Mouse (Mus musculus): ENCODE measurements around the gene Ccdc102a.
"Not testable (repeated sequence)": the region's sequence is repeated elsewhere in the genome, so short reads cannot be mapped to it uniquely, and the experiment has no call there.

The Ccdc102a gene

GRCm38 (mm10) chr8:94872576-94872975 lies 45.3 kb downstream of the Ccdc102a start:
- no peak for DNase-seq

- DNase-seq: no peak
These were observed 45.7 kb downstream of the Ccdc102a start for GRCm38 (mm10) chr8:94872156-94872555.

GRCm38 (mm10) chr8:94871108-94871894 lies 46.6 kb downstream of the Ccdc102a start:
- DNase-seq: peak; percentile 65

GRCm38 (mm10) chr8:94870474-94871107 lies 47.3 kb downstream of the Ccdc102a start:
- DNase-seq: peak; percentile 57

GRCm38 (mm10) chr8:94870003-94870402 lies 47.9 kb downstream of the Ccdc102a start:
- DNase-seq: no peak

GRCm38 (mm10) chr8:94869146-94869545 lies 48.8 kb downstream of the Ccdc102a start:
- DNase-seq: no peak

- DNase-seq: no peak
These were observed 51.0 kb downstream of the Ccdc102a start for GRCm38 (mm10) chr8:94866921-94867320.

- DNase-seq: no peak
These were observed 52.6 kb downstream of the Ccdc102a start for GRCm38 (mm10) chr8:94865292-94865691.

- DNase-seq: no peak
These were observed 53.8 kb downstream of the Ccdc102a start for GRCm38 (mm10) chr8:94863897-94864673.

GRCm38 (mm10) chr8:94862487-94863220 lies 55.2 kb downstream of the Ccdc102a start:
- DNase-seq: no peak

GRCm38 (mm10) chr8:94861352-94861910 lies 56.5 kb downstream of the Ccdc102a start:
- peak; percentile 65 for DNase-seq

- peak; percentile 94 for DNase-seq
These were observed 60.3 kb downstream of the Ccdc102a start, which contains the start of gene Polr2c for GRCm38 (mm10) chr8:94857346-94858173. Polr2c (plus strand) TSS chr8:94857450.

GRCm38 (mm10) chr8:94857011-94857345 lies 60.9 kb downstream of the Ccdc102a start:
- no peak for DNase-seq

- not testable (repeated sequence) for DNase-seq
These were observed 63.1 kb downstream of the Ccdc102a start for GRCm38 (mm10) chr8:94854761-94855160.

Measured in cerebellum, adult 9-10 months (tissue).